Mouse (Mus musculus) embryo, embryonic 10.5 days (tissue): Measurements from ENCODE around the gene Cops2.

Experiments used
- DNase-seq: peaks from one replicate; pipeline ENCODE4 v3.0.0-alpha.2; 2015; ENCODE audit warnings: low spot score

Cops2 gene

GRCm38 (mm10) chr2:125826201-125826600, 32.7 kb downstream of the Cops2 start:
- DNase-seq, result no peak

GRCm38 (mm10) chr2:125820397-125820796, 38.5 kb downstream of the Cops2 start:
- DNase-seq, result no peak

GRCm38 (mm10) chr2:125813972-125814595, 44.9 kb downstream of the Cops2 start:
- no peak for DNase-seq

GRCm38 (mm10) chr2:125811332-125811731, 47.6 kb downstream of the Cops2 start:
- DNase-seq, result no peak

- DNase-seq, result no peak
Measured at GRCm38 (mm10) chr2:125809551-125809950, 49.4 kb downstream of the Cops2 start.

GRCm38 (mm10) chr2:125805826-125806225, 53.1 kb downstream of the Cops2 start:
- no peak for DNase-seq

- no peak for DNase-seq
Measured at GRCm38 (mm10) chr2:125801947-125802346, 57.0 kb downstream of the Cops2 start.

- DNase-seq, result no peak
Measured at GRCm38 (mm10) chr2:125801038-125801437, 57.9 kb downstream of the Cops2 start.

- DNase-seq, result no peak
Measured at GRCm38 (mm10) chr2:125800428-125800827, 58.5 kb downstream of the Cops2 start.

- DNase-seq, result no peak
Measured at GRCm38 (mm10) chr2:125797872-125798271, 61.1 kb downstream of the Cops2 start.

- DNase-seq, result no peak
Measured at GRCm38 (mm10) chr2:125795118-125795517, 63.8 kb downstream of the Cops2 start.

GRCm38 (mm10) chr2:125794166-125794565, 64.8 kb downstream of the Cops2 start:
- DNase-seq, result no peak

- no peak for DNase-seq
Measured at GRCm38 (mm10) chr2:125792879-125793261, 66.1 kb downstream of the Cops2 start.

GRCm38 (mm10) chr2:125792144-125792878, 66.6 kb downstream of the Cops2 start:
- no peak for DNase-seq

GRCm38 (mm10) chr2:125791485-125791885, 67.5 kb downstream of the Cops2 start:
- DNase-seq, result no peak

- no peak for DNase-seq
Measured at GRCm38 (mm10) chr2:125790242-125790641, 68.7 kb downstream of the Cops2 start.

GRCm38 (mm10) chr2:125789265-125789664, 69.7 kb downstream of the Cops2 start:
- no peak for DNase-seq

- no peak for DNase-seq
Measured at GRCm38 (mm10) chr2:125788785-125789184, 70.2 kb downstream of the Cops2 start.

GRCm38 (mm10) chr2:125788351-125788750, 70.6 kb downstream of the Cops2 start:
- DNase-seq, result no peak

GRCm38 (mm10) chr2:125785021-125785420, 73.9 kb downstream of the Cops2 start:
- no peak for DNase-seq

GRCm38 (mm10) chr2:125784392-125784791, 74.5 kb downstream of the Cops2 start:
- DNase-seq, result no peak

- no peak for DNase-seq
Measured at GRCm38 (mm10) chr2:125783868-125784267, 75.1 kb downstream of the Cops2 start.

GRCm38 (mm10) chr2:125782719-125783109, 76.2 kb downstream of the Cops2 start, which contains the start of gene Secisbp2l:
Gene Secisbp2l, minus strand, starts transcription at chr2:125782870.
- peak; percentile 90 for DNase-seq
